Mouse (Mus musculus): Measurements from ENCODE around the gene Parm1.

- TF ChIP-seq CTCF (IDR thresholded peaks at IDR 0.05; ENCODE audit: borderline replicate concordance, control insufficient read depth, extremely low read depth, insufficient read depth, low read length, poor library complexity) (no peak), POLR2A (IDR thresholded peaks at IDR 0.05; ENCODE audit: control insufficient read depth, extremely low read depth, insufficient read depth, low read length, poor library complexity) (no peak)
Observed at GRCm38 (mm10) chr5:91609511-91610300, 92.3 kb downstream of the Parm1 start.

All from thymus, adult 2 months (tissue).